Mouse (Mus musculus) hindbrain, embryonic 12.5 days (tissue): ENCODE results near the gene Klhdc4. TPM values are rescaled to one million over a fixed set of nuclear protein-coding genes. Genes with fewer than 3 reads are reported as not detected.
A peak's percentile ranks its signal among the peaks of the same experiment; 100 is the strongest.

Source experiments
- ATAC-seq: fragments of 200-750 bp; cut with Nextera tagmentation; 2 replicates; pipeline ENCODE4 v1.8.0; 2017; ENCODE audit warnings: moderate TSS enrichment; ENCODE audit not compliant: low FRiP score
- H3K27ac ChIP-seq: fragments of 300-500 bp; sonication (generic); 2 replicates; pipeline ENCODE4 v1.5.1; 2016; ENCODE audit warnings: mild to moderate bottlenecking
- H3K27me3 ChIP-seq: fragments of 300-500 bp; sonication (generic); 2 replicates; pipeline ENCODE4 v1.6.1; 2016; ENCODE audit warnings: mild to moderate bottlenecking
- H3K36me3 ChIP-seq: fragments of 300-500 bp; sonication (generic); 2 replicates; pipeline ENCODE4 v1.6.1; 2016; ENCODE audit warnings: mild to moderate bottlenecking
- H3K4me1 ChIP-seq: fragments of 300-500 bp; sonication (generic); 2 replicates; pipeline ENCODE4 v1.6.1; 2016
- H3K4me2 ChIP-seq: fragments of 300-500 bp; sonication (generic); replicated peaks from 2 replicates; pipeline ENCODE4 v1.6.1; 2016; ENCODE audit warnings: mild to moderate bottlenecking
- H3K4me3 ChIP-seq: fragments of 300-500 bp; sonication (generic); 2 replicates; pipeline ENCODE4 v1.5.1; 2016; ENCODE audit warnings: mild to moderate bottlenecking
- H3K9ac ChIP-seq: fragments of 300-500 bp; sonication (generic); 2 replicates; pipeline ENCODE4 v1.6.1; 2016; ENCODE audit warnings: mild to moderate bottlenecking, moderate library complexity
- H3K9me3 ChIP-seq: fragments of 300-500 bp; sonication (generic); replicated peaks from 2 replicates; pipeline ENCODE4 v1.6.1; 2016; ENCODE audit warnings: mild to moderate bottlenecking
- WGBS: fragments of 180-500 bp; shearing (Covaris S2); methylation state at CpG from one replicate; pipeline ENCODE4 v1.1.7; 2016; 5-methylcytosine and 5-hydroxymethylcytosine counted together
- polyA plus RNA-seq: library from polyadenylated mRNA; unstranded; fragments of >200 nt; fragmentation: Nextera tagmentation; extraction: Ambion mirVana; gene quantifications from 2 replicates; pipeline ENCODE4 v1.2.1, GENCODE M21; 2016

The Klhdc4 gene
- polyA plus RNA-seq: 43.0 and 43.4 TPM in 2 replicates

DNA sequence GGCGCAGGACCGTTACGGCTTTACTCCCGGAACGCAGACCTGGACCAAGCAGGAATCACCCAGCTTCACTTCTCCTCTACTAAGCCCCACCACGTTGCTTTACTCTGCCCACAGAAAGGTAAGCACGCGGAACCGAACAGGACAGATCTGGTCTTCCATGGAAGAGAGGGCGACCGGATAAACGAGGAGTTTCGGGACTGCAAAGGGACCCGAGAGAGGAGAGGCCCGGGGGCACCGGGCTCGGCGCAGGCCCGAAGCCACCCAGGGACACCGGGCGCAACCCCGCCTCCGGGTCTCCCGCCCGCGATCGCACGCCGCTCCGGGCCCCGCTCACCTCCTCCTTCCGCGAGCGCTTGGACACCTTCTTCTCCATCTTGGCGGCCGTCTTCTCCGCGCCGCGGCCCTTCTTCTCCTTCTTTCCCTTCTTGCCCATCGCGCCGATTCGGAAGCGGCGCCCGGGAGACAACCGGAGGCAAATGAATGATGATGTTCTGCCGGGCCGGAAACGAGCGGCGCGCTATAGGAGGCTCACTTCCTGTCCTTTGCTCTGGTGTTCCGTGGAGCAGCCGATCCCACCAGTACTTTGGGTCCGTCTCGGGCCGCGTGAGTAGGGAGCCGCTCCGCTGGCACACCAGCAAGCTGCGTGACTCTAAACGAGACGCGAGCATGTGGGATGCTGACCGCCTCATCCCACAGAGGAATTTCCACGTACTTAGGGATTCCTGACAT, at the start of gene Klhdc4:
Klhdc4 (minus strand) TSS at position 522 of the 729 bp plus-strand sequence.
- H3K4me2 ChIP-seq: peak within 1 kb of the TSS; percentile 91
- peak within 1 kb of the TSS; percentile 96 for H3K4me3 ChIP-seq
- ATAC-seq: peak; percentile 96
- no peaks in the 10 kb centered on the region for H3K36me3 ChIP-seq
- peak within 1 kb of the TSS; percentile 67 for H3K27ac ChIP-seq
- H3K4me1 ChIP-seq: peaks cover 17% of the 10 kb centered on the region
- H3K27me3 ChIP-seq: peaks cover 8% of the 10 kb centered on the region; the same call in 1 of the 2 replicates
- no peaks in the 10 kb centered on the region for H3K9me3 ChIP-seq
- WGBS: under 1% methylated on average over 68 of the region's 68 CpGs
- H3K9ac ChIP-seq: peak within 1 kb of the TSS; percentile 87

DNA sequence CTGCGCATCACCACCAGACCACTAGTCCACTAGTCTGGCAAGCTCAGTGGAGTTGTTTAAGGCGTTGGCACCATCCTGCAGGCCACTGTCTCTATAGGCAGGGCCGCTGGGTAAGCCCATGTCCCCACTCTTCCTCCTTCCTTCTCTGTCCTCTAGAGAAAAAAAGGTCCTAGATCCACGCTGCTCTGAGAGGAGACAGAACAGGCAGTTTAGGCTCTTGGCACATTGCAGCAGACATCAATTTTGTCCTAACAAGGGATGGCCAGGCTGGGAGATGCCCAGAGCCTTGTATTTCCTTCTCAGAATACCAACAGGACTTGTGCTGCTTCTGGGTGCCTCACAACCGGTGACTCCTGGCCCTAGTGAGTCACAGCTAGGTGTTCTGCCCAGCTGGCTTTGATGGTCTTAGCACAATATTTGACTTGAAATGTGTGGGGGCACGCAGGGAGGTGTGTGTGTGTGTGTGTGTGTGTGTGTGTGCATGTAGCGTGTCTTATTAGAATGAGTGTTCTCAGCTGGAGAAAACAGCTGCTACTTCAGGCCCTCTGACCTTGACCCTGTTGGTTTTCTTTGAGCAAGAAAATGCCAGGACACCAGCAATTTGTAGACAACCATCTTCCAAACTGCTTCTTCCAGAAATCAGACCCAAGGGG, 48.6 kb upstream of the Klhdc4 start:
- WGBS: 92% methylated on average over 7 of the region's 7 CpGs
- no peak for ATAC-seq

GRCm38 (mm10) chr8:121877212-121877611, 47.8 kb upstream of the Klhdc4 start:
- no peak overlapping the region for H3K9ac ChIP-seq
- ATAC-seq: no peak
- H3K4me3 ChIP-seq: no peak overlapping the region
- H3K4me2 ChIP-seq: no peak overlapping the region
- no peak overlapping the region for H3K27ac ChIP-seq
- 78% methylated on average over 5 of the region's 5 CpGs for WGBS
- 0 out of 2 replicates have a peak, but pooled peaks cover 2% of the 10 kb centered on the region for H3K36me3 ChIP-seq
- H3K9me3 ChIP-seq: no peaks in the 10 kb centered on the region
- peaks cover 7% of the 10 kb centered on the region for H3K4me1 ChIP-seq
- H3K27me3 ChIP-seq: no peaks in the 10 kb centered on the region

More for the DNA sequence above, 48.6 kb upstream of the Klhdc4 start:
- Histone ChIP-seq H3K4me3 (no peak overlapping the region), H3K9me3 (no peaks in the 10 kb centered on the region), H3K4me1 (0 out of 2 replicates have a peak, but pooled peaks cover 3% of the 10 kb centered on the region), H3K27me3 (no peaks in the 10 kb centered on the region), H3K4me2 (no peak overlapping the region), H3K27ac (no peak overlapping the region; the same call in 1 of the 2 replicates), H3K36me3 (0 out of 2 replicates have a peak, but pooled peaks cover 2% of the 10 kb centered on the region), H3K9ac (no peak overlapping the region)

DNA sequence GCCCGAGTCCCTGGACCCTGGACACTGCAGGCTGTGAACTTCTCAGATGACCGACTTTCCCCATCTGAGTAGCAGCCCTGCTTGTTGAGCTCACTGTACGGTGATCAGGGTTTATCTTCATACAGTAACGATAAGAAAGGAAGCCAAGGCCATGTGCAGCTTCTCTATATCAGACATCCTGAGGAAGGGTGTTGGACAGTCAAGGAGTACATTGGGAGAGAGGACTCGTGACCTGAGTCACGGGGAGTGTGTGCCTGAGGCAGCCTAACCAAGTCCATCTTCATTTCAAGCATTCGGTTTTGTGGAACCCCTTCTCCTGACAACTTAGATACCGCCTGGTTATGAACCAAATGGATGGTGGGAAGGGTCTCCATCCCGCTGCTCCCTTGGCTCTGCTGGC, 46.1 kb upstream of the Klhdc4 start:
- no peaks in the 10 kb centered on the region for H3K9me3 ChIP-seq
- H3K4me1 ChIP-seq: peaks cover 14% of the 10 kb centered on the region
- no peak overlapping the region for H3K27ac ChIP-seq
- no peak overlapping the region for H3K4me3 ChIP-seq
- ATAC-seq: no peak
- WGBS: 92% methylated on average over 9 of the region's 9 CpGs
- no peaks in the 10 kb centered on the region for H3K36me3 ChIP-seq
- H3K4me2 ChIP-seq: no peak overlapping the region
- no peak overlapping the region for H3K9ac ChIP-seq
- no peaks in the 10 kb centered on the region for H3K27me3 ChIP-seq

GRCm38 (mm10) chr8:121875045-121875444, 45.7 kb upstream of the Klhdc4 start:
- Histone ChIP-seq H3K4me3 (no peak overlapping the region), H3K4me2 (no peak overlapping the region), H3K4me1 (peaks cover 14% of the 10 kb centered on the region), H3K36me3 (no peaks in the 10 kb centered on the region), H3K27me3 (no peaks in the 10 kb centered on the region), H3K9ac (no peak overlapping the region), H3K27ac (no peak overlapping the region), H3K9me3 (no peaks in the 10 kb centered on the region)
- no peak for ATAC-seq
- WGBS: 77% methylated on average over 3 of the region's 3 CpGs

- no peak overlapping the region for H3K4me2 ChIP-seq
These were observed 44.7 kb upstream of the Klhdc4 start for GRCm38 (mm10) chr8:121874031-121874430.

GRCm38 (mm10) chr8:121871833-121872440, 42.6 kb upstream of the Klhdc4 start:
- Histone ChIP-seq H3K4me2 (no peak overlapping the region), H3K4me3 (no peak overlapping the region), H3K36me3 (no peaks in the 10 kb centered on the region), H3K27ac (peak overlapping the region; percentile 52; the same call in 1 of the 2 replicates), H3K9ac (no peak overlapping the region), H3K9me3 (no peaks in the 10 kb centered on the region), H3K27me3 (no peaks in the 10 kb centered on the region), H3K4me1 (peaks cover 14% of the 10 kb centered on the region)
- 30% methylated on average over 10 of the region's 10 CpGs for WGBS
- ATAC-seq: no peak

More at GRCm38 (mm10) chr8:121874031-121874430, 44.7 kb upstream of the Klhdc4 start:
- Histone ChIP-seq H3K27me3 (no peaks in the 10 kb centered on the region), H3K27ac (no peak overlapping the region), H3K4me3 (no peak overlapping the region), H3K9me3 (no peaks in the 10 kb centered on the region), H3K36me3 (no peaks in the 10 kb centered on the region), H3K9ac (no peak overlapping the region), H3K4me1 (peaks cover 14% of the 10 kb centered on the region)
- no peak for ATAC-seq
- WGBS: 65% methylated on average over 9 of the region's 9 CpGs

DNA sequence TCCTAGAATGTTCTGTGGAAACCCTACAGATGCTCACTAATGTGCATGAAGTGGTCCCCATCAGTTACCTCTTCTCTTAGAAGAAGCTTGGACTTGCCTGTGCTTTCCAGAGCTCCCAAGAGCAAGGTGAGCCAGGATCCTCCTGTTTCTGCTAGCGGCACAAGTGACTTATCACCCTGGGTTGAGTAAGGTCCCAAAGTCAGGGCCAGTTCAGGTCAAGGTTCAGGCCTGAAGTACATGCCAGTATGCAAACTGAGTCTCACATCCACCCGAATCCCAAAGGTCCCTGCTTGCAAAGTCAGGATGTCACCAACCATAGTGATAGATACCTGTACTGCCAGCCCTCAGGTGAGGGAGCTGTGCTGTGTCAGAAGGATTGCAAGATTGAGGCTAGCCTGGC, 40.8 kb upstream of the Klhdc4 start:
- no peak overlapping the region for H3K9ac ChIP-seq
- peaks cover 14% of the 10 kb centered on the region for H3K4me1 ChIP-seq
- ATAC-seq: no peak
- H3K27ac ChIP-seq: no peak overlapping the region
- WGBS: 87% methylated on average over 2 of the region's 2 CpGs
- no peaks in the 10 kb centered on the region for H3K36me3 ChIP-seq
- no peaks in the 10 kb centered on the region for H3K9me3 ChIP-seq
- no peaks in the 10 kb centered on the region for H3K27me3 ChIP-seq
- H3K4me2 ChIP-seq: no peak overlapping the region
- H3K4me3 ChIP-seq: no peak overlapping the region

DNA sequence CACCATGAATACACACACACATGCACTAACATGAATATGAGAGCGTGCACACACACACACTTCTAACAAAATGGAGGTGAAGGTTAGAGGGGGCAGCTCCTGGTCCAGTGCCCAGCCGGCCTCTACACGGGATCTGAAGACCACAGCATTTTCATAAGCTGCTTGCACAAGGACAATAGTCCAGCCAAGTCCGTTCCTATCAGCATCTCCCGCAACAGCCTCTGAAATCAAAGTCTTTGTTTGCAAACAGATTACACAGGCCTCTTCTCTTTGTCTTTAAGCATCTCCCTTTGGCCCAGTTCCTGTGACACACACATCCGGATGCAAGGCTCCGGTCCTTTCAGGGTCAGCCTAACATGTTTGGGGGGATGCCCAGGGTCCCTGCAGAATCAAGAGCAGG, 39.5 kb upstream of the Klhdc4 start:
- WGBS: 88% methylated on average over 7 of the region's 7 CpGs
- ATAC-seq: no peak

GRCm38 (mm10) chr8:121868196-121868595, 38.8 kb upstream of the Klhdc4 start:
- Histone ChIP-seq H3K9ac (no peak overlapping the region), H3K36me3 (no peaks in the 10 kb centered on the region), H3K9me3 (no peaks in the 10 kb centered on the region), H3K4me1 (peaks cover 12% of the 10 kb centered on the region), H3K4me3 (no peak overlapping the region), H3K27ac (no peak overlapping the region), H3K27me3 (no peaks in the 10 kb centered on the region), H3K4me2 (no peak overlapping the region)
- 91% methylated on average over 5 of the region's 5 CpGs for WGBS
- no peak for ATAC-seq

More for the DNA sequence above, 39.5 kb upstream of the Klhdc4 start:
- no peak overlapping the region for H3K9ac ChIP-seq
- no peaks in the 10 kb centered on the region for H3K9me3 ChIP-seq
- H3K27me3 ChIP-seq: no peaks in the 10 kb centered on the region
- H3K4me2 ChIP-seq: no peak overlapping the region
- H3K36me3 ChIP-seq: no peaks in the 10 kb centered on the region
- no peak overlapping the region for H3K4me3 ChIP-seq
- peaks cover 12% of the 10 kb centered on the region for H3K4me1 ChIP-seq
- no peak overlapping the region for H3K27ac ChIP-seq

- Histone ChIP-seq H3K4me1 (no peaks in the 10 kb centered on the region), H3K4me3 (no peak overlapping the region), H3K9ac (no peak overlapping the region), H3K27ac (no peak overlapping the region), H3K4me2 (no peak overlapping the region), H3K36me3 (no peaks in the 10 kb centered on the region), H3K9me3 (no peaks in the 10 kb centered on the region), H3K27me3 (no peaks in the 10 kb centered on the region)
- ATAC-seq: no peak
- 73% methylated on average over 8 of the region's 8 CpGs for WGBS
These were observed 36.0 kb upstream of the Klhdc4 start for GRCm38 (mm10) chr8:121865356-121865755.

GRCm38 (mm10) chr8:121861806-121862548, 32.6 kb upstream of the Klhdc4 start:
- Histone ChIP-seq H3K9me3 (no peaks in the 10 kb centered on the region), H3K27me3 (no peaks in the 10 kb centered on the region), H3K27ac (no peak overlapping the region), H3K36me3 (no peaks in the 10 kb centered on the region), H3K4me2 (no peak overlapping the region), H3K4me3 (no peak overlapping the region), H3K4me1 (peaks cover 7% of the 10 kb centered on the region; the same call in 1 of the 2 replicates), H3K9ac (no peak overlapping the region)
- no peak for ATAC-seq
- WGBS: 73% methylated on average over 10 of the region's 12 CpGs
